Mouse (Mus musculus) forebrain, embryonic 13.5 days (tissue): ENCODE results near the gene Kidins220. TPM values are rescaled to one million over a fixed set of nuclear protein-coding genes. Genes with fewer than 3 reads are reported as not detected.

ENCODE experiments used
- ATAC-seq: fragments of 200-750 bp; cut with Nextera tagmentation; 2 replicates; pipeline ENCODE4 v1.8.0; 2017
- H3K27ac ChIP-seq: fragments of 300-500 bp; sonication (generic); 2 replicates; pipeline ENCODE4 v1.5.1; 2015; ENCODE audit warnings: inconsistent platforms, mild to moderate bottlenecking, moderate library complexity
- H3K27me3 ChIP-seq: fragments of 300-500 bp; sonication (generic); 2 replicates; pipeline ENCODE4 v1.6.1; 2015; ENCODE audit warnings: mild to moderate bottlenecking, inconsistent platforms
- H3K36me3 ChIP-seq: fragments of 300-500 bp; sonication (generic); 2 replicates; pipeline ENCODE4 v1.6.1; 2015; ENCODE audit warnings: mild to moderate bottlenecking, inconsistent platforms; ENCODE audit not compliant: poor library complexity, severe bottlenecking
- H3K4me1 ChIP-seq: fragments of 300-500 bp; sonication (generic); 2 replicates; pipeline ENCODE4 v1.6.1; 2015; ENCODE audit warnings: inconsistent platforms
- H3K4me2 ChIP-seq: fragments of 300-500 bp; sonication (generic); 2 replicates; pipeline ENCODE4 v1.6.1; 2015; ENCODE audit warnings: inconsistent platforms, mild to moderate bottlenecking, moderate library complexity
- H3K4me3 ChIP-seq: fragments of 300-500 bp; sonication (generic); 2 replicates; pipeline ENCODE4 v1.5.1; 2015; ENCODE audit warnings: mild to moderate bottlenecking, inconsistent platforms
- H3K9ac ChIP-seq: fragments of 300-500 bp; sonication (generic); 2 replicates; pipeline ENCODE4 v1.6.1; 2015; ENCODE audit warnings: mild to moderate bottlenecking, inconsistent platforms
- H3K9me3 ChIP-seq: fragments of 300-500 bp; sonication (generic); replicated peaks from 2 replicates; pipeline ENCODE4 v1.6.1; 2016; ENCODE audit warnings: inconsistent platforms
- WGBS: fragments of 180-500 bp; shearing (Covaris S2); methylation state at CpG from one replicate; pipeline ENCODE4 v1.1.7; 2015; 5-methylcytosine and 5-hydroxymethylcytosine counted together
- polyA plus RNA-seq: library from polyadenylated mRNA; unstranded; fragments of >200 nt; fragmentation: Nextera tagmentation; extraction: Ambion mirVana; gene quantifications from 2 replicates; pipeline ENCODE4 v1.2.1, GENCODE M21; 2015

Gene Kidins220
- polyA plus RNA-seq, 1 experiment from 2014 or later, result 72.4 TPM

DNA sequence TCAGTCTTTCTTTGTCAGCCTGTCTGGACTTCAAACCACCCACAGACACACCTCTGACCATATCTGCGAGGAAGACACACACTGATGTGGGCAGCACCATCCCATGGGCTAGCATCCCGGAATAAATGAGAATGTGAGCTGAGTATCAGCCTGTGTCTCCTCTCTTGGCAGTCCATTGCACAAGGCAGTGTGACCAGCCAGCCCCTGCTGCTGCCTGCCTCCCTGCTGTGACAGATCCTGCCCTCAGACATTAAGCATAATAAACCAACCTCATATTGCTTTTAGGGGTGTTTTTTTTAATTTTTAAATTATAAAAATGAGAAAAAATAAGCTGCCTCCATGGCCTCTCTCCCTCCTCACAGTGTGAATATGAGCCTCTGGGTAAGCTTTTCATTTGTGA is 8.7 kb upstream of the Kidins220 start:
- Histone ChIP-seq H3K4me3 (no peak overlapping the region), H3K9me3 (no peaks in the 10 kb centered on the region), H3K9ac (no peak overlapping the region), H3K4me1 (peaks cover 10% of the 10 kb centered on the region; the same call in 1 of the 2 replicates), H3K36me3 (no peaks in the 10 kb centered on the region), H3K4me2 (no peak overlapping the region), H3K27ac (no peak overlapping the region), H3K27me3 (no peaks in the 10 kb centered on the region)
- no peak for ATAC-seq
- WGBS, result 86% methylated on average over 2 of the region's 2 CpGs

DNA sequence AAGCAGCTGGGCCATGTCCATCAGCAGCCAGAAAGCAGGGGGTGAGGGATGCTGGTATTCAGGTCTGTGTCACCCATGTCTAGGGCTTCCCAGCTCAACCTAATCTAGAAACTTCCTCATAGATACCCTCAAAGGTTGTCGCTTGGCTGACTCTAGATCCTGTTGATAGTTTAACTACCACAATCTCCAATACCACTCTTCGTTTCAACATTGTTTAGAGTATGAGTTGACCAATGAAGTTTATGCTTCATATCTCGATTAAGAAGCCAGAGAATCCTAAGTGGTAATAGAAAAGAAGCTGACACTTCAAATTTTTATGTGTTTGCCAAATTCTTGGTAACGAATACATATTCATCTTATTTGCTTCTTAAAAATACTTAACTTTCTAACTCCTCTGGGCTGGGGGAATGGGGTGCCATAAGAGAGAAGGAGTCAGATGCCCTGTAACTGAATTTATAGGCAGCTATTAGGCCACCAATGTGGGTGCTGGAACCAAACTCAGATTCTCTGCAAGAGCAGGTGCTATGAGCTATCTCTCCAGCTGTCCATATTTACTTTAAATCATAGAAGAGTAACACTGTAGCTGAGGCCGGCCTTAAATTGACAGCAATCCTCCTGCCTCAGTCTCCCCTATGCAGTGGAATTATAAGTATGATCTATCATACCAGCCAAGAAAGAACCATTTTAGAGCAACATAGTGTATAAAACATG is 3.1 kb upstream of the Kidins220 start:
- ATAC-seq, result no peak
- Histone ChIP-seq H3K4me2 (no peak overlapping the region), H3K36me3 (no peaks in the 10 kb centered on the region), H3K4me1 (peaks cover 6% of the 10 kb centered on the region), H3K27me3 (no peaks in the 10 kb centered on the region), H3K4me3 (no peak overlapping the region), H3K27ac (no peak overlapping the region), H3K9ac (no peak overlapping the region), H3K9me3 (no peaks in the 10 kb centered on the region)
- 90% methylated on average over 5 of the region's 5 CpGs for WGBS

DNA sequence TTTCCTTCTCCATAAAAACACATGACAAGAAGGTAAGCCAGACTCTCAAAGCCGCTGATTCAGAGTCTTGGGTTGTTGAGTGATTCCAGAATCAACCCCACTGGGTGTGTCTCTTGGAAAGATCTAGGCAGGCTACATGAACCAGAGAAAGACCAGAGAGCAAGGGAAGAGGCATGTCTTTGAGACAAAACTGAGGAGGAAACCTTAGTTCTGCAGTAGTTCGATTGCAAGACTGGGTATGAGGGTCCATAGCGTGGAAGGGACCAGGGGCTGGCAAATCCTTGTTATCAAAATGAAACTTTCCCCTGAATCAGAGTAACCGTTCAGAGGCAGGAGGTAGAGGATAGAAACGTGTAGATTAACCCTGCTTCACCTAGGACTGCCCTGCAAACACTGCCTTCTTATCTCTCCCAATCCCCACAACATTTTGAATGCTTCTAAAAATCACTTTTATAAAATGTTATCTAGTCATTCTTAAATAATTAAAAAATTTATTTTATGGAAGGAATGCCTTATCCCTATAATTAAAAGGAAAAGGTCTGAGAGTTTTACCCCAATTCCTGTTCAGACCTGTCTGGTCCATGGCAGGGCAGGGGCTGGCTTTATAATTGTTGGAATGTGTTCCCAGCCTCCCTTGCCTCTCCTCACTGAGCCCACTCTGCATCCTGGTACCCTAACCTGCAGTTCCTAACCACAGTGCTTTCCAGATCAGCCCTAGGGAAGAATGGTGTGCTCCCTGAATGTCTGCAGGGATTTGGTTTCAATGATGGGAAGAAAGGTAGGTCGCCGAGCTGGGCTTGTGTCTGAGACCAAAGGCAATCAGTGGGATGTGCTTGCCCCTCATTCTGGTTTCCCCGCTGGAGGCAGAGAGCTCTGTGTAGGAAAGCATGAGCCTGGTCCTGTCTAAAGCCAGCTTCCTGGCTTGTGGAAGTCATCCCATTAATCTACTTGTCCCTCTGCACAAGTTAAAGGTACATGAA is 2.1 kb upstream of the Kidins220 start:
- Histone ChIP-seq H3K9me3 (no peaks in the 10 kb centered on the region), H3K27me3 (no peaks in the 10 kb centered on the region), H3K4me3 (no peak overlapping the region), H3K4me1 (peaks cover 14% of the 10 kb centered on the region), H3K27ac (no peak overlapping the region), H3K36me3 (no peaks in the 10 kb centered on the region), H3K4me2 (no peak overlapping the region), H3K9ac (no peak overlapping the region)
- WGBS, result 75% methylated on average over 8 of the region's 8 CpGs
- no peak for ATAC-seq

DNA sequence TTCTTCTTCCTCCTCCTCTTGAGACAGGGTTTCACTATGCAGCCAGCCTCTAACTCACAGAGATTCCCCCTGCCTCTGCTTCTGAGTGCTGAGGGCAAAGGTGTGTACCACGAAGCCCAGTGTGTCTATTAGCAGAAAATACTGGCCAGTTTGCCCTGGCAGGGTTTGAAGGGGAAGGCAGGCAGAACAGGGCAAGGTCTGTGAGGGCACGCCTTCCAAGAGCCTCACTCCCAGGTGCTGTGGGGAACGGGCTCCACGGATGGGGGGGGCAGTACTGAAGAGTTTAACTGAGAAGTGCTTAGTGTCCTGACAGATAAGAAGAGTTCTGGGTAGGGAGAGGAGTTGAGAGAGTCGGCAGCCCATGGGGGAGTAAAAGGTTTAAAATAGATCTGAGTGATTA is 1.1 kb upstream of the Kidins220 start:
- H3K27ac ChIP-seq, result no peak overlapping the region

DNA sequence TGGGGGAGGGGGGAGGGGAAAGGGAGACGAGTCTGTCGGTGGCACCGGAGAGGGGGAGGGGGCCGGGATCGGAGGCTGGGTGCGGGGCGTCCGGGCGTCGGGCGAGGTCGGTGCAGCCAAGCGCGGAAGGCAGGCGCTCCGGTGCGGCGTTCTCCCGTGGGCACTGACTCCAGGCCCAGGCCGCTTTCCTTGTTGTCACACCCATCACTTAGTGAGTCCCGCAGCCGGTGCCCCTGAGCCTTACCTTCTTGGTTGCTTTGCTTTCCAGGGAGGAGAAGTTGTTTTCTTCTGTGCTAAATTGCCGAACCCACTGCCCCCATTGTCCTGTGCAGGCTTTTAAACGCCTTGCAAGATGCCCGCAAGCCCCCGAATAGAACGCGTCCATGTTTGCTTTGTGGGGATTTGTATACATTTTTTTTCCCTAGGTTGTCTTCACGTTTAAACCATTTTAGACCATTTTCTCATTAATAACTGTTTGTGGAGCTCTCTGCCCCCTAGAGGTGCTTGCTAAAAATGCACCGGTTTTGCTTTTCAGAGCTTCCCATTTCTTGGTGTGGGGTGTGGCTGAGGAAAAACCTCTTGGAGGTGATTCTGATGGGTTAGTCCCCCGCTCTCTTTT is 499 bp downstream of the Kidins220 start:
- Histone ChIP-seq H3K4me1 (peaks cover 14% of the 10 kb centered on the region), H3K27me3 (no peaks in the 10 kb centered on the region), H3K4me3 (peak overlapping the region; percentile 83), H3K27ac (peak overlapping the region; percentile 93), H3K36me3 (no peaks in the 10 kb centered on the region), H3K9ac (peak overlapping the region; percentile 87), H3K9me3 (no peaks in the 10 kb centered on the region), H3K4me2 (peak overlapping the region; percentile 60)
- under 1% methylated on average over 29 of the region's 31 CpGs for WGBS
- peak; percentile 77 for ATAC-seq

More for the DNA sequence above, 1.1 kb upstream of the Kidins220 start:
- Histone ChIP-seq H3K9ac (no peak overlapping the region), H3K4me2 (no peak overlapping the region), H3K27me3 (no peaks in the 10 kb centered on the region), H3K4me3 (no peak overlapping the region), H3K9me3 (no peaks in the 10 kb centered on the region), H3K4me1 (peaks cover 14% of the 10 kb centered on the region), H3K36me3 (no peaks in the 10 kb centered on the region)
- ATAC-seq, result no peak
- WGBS, result 78% methylated on average over 5 of the region's 5 CpGs

DNA sequence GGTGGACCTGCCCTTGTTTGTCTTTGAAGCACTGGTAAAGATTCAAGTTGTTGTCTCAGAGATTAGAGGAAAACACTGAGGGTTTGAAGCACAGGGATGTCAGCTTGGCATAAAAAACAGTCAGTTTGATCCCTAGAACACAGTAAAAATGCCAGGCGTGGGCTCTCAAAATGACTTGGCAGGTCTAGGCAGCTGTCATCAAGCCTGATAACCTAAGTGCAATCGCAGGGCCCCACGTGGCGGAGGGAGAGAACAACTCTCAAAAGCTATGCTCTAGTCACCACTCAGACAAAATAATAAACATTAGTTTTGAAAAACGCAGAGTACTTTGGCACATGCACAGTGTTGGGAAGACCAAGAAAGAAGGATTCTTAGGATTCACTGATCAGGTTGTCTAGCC is 10.5 kb downstream of the Kidins220 start:
- 0 out of 2 replicates have a peak, but pooled peaks cover 3% of the 10 kb centered on the region for H3K4me1 ChIP-seq
- no peaks in the 10 kb centered on the region for H3K27me3 ChIP-seq
- no peaks in the 10 kb centered on the region for H3K9me3 ChIP-seq
- H3K4me2 ChIP-seq, result no peak overlapping the region
- H3K27ac ChIP-seq, result no peak overlapping the region
- WGBS, result 88% methylated on average over 5 of the region's 5 CpGs
- ATAC-seq, result no peak
- no peak overlapping the region for H3K4me3 ChIP-seq
- peaks cover 52% of the 10 kb centered on the region for H3K36me3 ChIP-seq
- no peak overlapping the region for H3K9ac ChIP-seq

DNA sequence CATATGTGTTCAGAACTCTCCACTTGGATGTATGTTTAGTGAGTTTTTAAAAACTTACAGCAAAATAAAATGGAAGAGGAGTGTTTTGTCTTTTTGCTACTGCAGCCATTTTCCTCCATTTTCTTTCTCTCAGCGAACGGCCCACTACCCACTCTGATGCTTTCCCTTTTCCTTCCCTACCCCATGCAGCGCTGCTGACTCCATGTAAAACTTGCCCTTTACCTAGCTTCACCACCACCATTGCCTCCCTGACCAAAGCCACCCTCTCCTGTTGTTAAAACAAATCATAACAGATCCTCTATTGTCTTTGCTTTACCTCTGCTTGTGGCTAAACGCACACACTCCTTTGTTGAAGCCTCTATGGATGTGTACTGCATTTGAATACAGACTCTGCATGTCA is 20.6 kb downstream of the Kidins220 start:
- Histone ChIP-seq H3K27ac (no peak overlapping the region), H3K4me1 (peaks cover 7% of the 10 kb centered on the region; the same call in 1 of the 2 replicates), H3K9me3 (no peaks in the 10 kb centered on the region), H3K36me3 (peaks cover 94% of the 10 kb centered on the region), H3K27me3 (no peaks in the 10 kb centered on the region), H3K4me3 (no peak overlapping the region), H3K4me2 (no peak overlapping the region), H3K9ac (no peak overlapping the region)
- ATAC-seq, result no peak
- 89% methylated on average over 4 of the region's 4 CpGs for WGBS

DNA sequence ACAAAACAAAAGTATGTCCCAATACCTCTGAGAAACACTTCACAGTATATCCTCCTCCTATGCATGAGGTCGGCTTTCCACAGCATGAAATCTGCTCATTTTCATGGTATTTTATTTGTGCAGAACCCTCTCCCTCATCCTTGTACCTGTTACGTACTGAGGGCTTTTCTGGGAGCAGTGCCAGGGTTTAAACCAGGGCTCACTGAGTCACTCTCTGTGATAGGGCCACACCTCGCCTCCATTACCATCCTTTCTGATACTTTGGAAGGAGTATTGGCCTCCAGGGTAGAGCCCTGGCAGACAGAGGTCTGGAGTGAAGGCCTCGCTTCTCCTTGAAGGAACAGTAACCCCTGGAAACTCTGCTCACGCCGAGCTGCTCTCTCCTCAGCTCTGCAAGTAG is 30.6 kb downstream of the Kidins220 start:
- peaks cover 89% of the 10 kb centered on the region for H3K36me3 ChIP-seq
- H3K4me3 ChIP-seq, result no peak overlapping the region
- no peaks in the 10 kb centered on the region for H3K4me1 ChIP-seq
- no peak for ATAC-seq
- H3K4me2 ChIP-seq, result no peak overlapping the region
- H3K27ac ChIP-seq, result no peak overlapping the region
- H3K9ac ChIP-seq, result no peak overlapping the region
- H3K27me3 ChIP-seq, result no peaks in the 10 kb centered on the region
- no peaks in the 10 kb centered on the region for H3K9me3 ChIP-seq
- 88% methylated on average over 6 of the region's 6 CpGs for WGBS

DNA sequence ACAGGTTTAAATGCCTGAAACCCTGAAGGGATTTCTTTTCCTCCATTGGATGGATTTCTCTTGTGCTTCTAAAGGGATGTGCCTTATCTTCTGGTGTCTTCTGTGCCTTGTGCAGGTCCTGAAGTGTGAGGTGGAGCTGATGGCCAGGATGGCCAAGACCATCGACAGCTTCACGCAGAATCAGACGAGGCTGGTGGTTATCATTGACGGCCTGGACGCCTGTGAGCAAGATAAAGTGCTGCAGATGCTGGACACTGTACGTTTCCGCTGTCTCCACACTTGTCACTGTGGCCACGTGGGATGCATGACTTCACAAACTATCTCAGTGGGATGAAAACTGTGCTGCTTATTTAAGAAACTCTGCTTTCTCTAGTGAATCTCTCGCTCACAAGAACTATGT is 35.2 kb downstream of the Kidins220 start:
- Histone ChIP-seq H3K9ac (no peak overlapping the region), H3K4me3 (no peak overlapping the region), H3K4me1 (no peaks in the 10 kb centered on the region), H3K27ac (no peak overlapping the region), H3K36me3 (peaks cover 89% of the 10 kb centered on the region), H3K9me3 (no peaks in the 10 kb centered on the region), H3K4me2 (no peak overlapping the region), H3K27me3 (no peaks in the 10 kb centered on the region)
- ATAC-seq, result no peak
- WGBS, result 95% methylated on average over 9 of the region's 9 CpGs

DNA sequence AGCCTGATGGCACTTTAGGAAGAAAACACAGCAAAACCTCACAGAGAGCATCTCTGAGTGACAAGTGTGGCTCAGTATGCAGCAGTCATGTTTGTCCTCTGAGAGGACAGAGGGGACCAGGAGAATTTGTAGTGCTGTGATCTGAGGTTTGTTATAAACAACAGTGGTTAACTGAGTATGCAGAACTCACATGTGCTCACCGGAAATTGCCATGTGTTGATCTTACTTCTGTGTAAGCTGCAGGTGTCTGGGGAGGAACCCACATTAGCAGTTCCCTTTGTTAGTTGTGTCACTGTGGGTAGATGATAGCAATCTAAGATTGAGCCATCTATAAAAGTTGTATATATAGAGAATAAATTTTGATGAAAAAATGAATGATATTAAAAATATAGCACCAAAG is 35.7 kb downstream of the Kidins220 start:
- ATAC-seq, result no peak
- peaks cover 89% of the 10 kb centered on the region for H3K36me3 ChIP-seq
- WGBS, result 94% methylated on average over 1 of the region's 1 CpGs

DNA sequence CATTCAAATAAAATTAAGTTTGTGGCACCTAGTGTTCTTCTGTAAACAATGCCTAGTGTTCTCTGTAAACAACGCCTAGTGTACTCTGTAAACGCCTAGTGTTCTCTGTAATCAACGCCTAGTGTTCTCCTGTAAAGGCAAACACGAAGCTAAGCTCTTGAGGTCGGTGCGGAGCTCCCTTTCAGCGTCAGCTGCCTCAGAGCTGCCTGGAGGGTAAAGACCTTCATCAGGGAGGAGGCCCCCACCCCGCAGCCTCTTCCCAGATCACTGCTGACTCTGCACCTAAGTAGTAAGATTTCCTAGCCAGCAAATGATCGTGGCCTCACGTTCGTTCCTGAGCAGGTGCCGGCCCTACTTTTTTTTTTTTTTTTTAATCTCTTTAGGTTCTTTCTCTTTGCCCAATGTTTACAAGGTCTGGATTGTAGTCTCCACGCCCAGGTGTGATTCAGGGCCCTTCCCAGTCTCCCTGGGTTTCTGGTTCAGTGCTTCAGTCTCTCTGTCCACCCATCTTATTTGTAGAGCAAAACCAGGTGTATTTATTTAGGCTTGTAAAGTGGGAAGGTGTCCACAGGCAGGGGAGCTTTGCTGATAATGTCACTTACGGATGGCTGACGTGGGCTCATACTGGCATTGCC is 37.1 kb downstream of the Kidins220 start:
- Histone ChIP-seq H3K4me3 (no peak overlapping the region), H3K27ac (no peak overlapping the region), H3K27me3 (no peaks in the 10 kb centered on the region), H3K9ac (no peak overlapping the region), H3K9me3 (no peaks in the 10 kb centered on the region), H3K4me2 (no peak overlapping the region), H3K4me1 (no peaks in the 10 kb centered on the region), H3K36me3 (peaks cover 92% of the 10 kb centered on the region)
- ATAC-seq, result no peak
- 81% methylated on average over 15 of the region's 15 CpGs for WGBS

More for the DNA sequence above, 35.7 kb downstream of the Kidins220 start:
- H3K27me3 ChIP-seq, result no peaks in the 10 kb centered on the region
- H3K4me2 ChIP-seq, result no peak overlapping the region
- no peak overlapping the region for H3K9ac ChIP-seq
- no peaks in the 10 kb centered on the region for H3K4me1 ChIP-seq
- no peak overlapping the region for H3K27ac ChIP-seq
- no peaks in the 10 kb centered on the region for H3K9me3 ChIP-seq
- no peak overlapping the region for H3K4me3 ChIP-seq
